Mouse (Mus musculus) forebrain, postnatal 0 days (tissue): ENCODE measurements around the gene Nup107. TPM values are rescaled to one million over a fixed set of nuclear protein-coding genes. Genes with fewer than 3 reads are reported as not detected.

Experiments used
- ATAC-seq: fragments of 200-750 bp; cut with Nextera tagmentation; 2 replicates; pipeline ENCODE4 v1.8.0; 2017; ENCODE audit warnings: mild to moderate bottlenecking, moderate library complexity
- DNase-seq: peaks from one replicate; pipeline ENCODE4 v3.0.0-alpha.2; 2015
- H3K27ac ChIP-seq: fragments of 300-500 bp; sonication (generic); 2 replicates; pipeline ENCODE4 v1.5.1; 2014; ENCODE audit warnings: low read depth, mild to moderate bottlenecking, antibody characterized with exemption, low read length, moderate library complexity, mixed read lengths
- H3K27me3 ChIP-seq: fragments of 300-500 bp; sonication (generic); 2 replicates; pipeline ENCODE4 v1.6.1; 2014; ENCODE audit warnings: mild to moderate bottlenecking, low read length, mixed read lengths; ENCODE audit not compliant: insufficient read depth
- H3K36me3 ChIP-seq: fragments of 300-500 bp; sonication (generic); 2 replicates; pipeline ENCODE4 v1.6.1; 2014; ENCODE audit warnings: mild to moderate bottlenecking, moderate library complexity; ENCODE audit not compliant: insufficient read depth
- H3K4me1 ChIP-seq: fragments of 300-500 bp; sonication (generic); 2 replicates; pipeline ENCODE4 v1.6.1; 2014; ENCODE audit warnings: antibody characterized with exemption; ENCODE audit not compliant: insufficient read depth
- H3K4me2 ChIP-seq: fragments of 300-500 bp; sonication (generic); 2 replicates; pipeline ENCODE4 v1.6.1; 2014; ENCODE audit warnings: low read depth, mild to moderate bottlenecking, moderate library complexity
- H3K4me3 ChIP-seq: fragments of 300-500 bp; sonication (generic); 2 replicates; pipeline ENCODE4 v1.5.1; 2014; ENCODE audit warnings: low read depth, low read length, mixed read lengths
- H3K9ac ChIP-seq: fragments of 300-500 bp; sonication (generic); 2 replicates; pipeline ENCODE4 v1.6.1; 2014; ENCODE audit warnings: mild to moderate bottlenecking
- H3K9me3 ChIP-seq: fragments of 300-500 bp; sonication (generic); 2 replicates; pipeline ENCODE4 v1.6.1; 2016; ENCODE audit warnings: low read length
- CTCF ChIP-seq: sonication (generic); IDR thresholded peaks from 2 replicates; pipeline ENCODE4 v1.5.1; 2016; ENCODE audit warnings: antibody characterized with exemption, control low read depth, low read depth
- WGBS: fragments of 180-500 bp; shearing (Covaris S2); extraction: QIAGEN DNeasy Blood & Tissue Kit; methylation state at CpG from one replicate; pipeline ENCODE4 v1.1.7; 2014; 5-methylcytosine and 5-hydroxymethylcytosine counted together
- polyA plus RNA-seq: library from polyadenylated mRNA; unstranded; fragments of >200 nt; fragmentation: Nextera tagmentation; extraction: Ambion mirVana; gene quantifications from 2 replicates; pipeline ENCODE4 v1.2.1, GENCODE M21; 2015
- total RNA-seq: library from RNA; depleted of rRNA; stranded (reverse); fragments of >200 nt; gene quantifications from 2 replicates; pipeline ENCODE4 v1.2.3, GENCODE M21; 2014; rRNA removed

Gene Nup107
- total RNA-seq (28.0 and 38.8 TPM in 2 replicates), polyA plus RNA-seq (22.0 and 27.1 TPM in 2 replicates)

DNA sequence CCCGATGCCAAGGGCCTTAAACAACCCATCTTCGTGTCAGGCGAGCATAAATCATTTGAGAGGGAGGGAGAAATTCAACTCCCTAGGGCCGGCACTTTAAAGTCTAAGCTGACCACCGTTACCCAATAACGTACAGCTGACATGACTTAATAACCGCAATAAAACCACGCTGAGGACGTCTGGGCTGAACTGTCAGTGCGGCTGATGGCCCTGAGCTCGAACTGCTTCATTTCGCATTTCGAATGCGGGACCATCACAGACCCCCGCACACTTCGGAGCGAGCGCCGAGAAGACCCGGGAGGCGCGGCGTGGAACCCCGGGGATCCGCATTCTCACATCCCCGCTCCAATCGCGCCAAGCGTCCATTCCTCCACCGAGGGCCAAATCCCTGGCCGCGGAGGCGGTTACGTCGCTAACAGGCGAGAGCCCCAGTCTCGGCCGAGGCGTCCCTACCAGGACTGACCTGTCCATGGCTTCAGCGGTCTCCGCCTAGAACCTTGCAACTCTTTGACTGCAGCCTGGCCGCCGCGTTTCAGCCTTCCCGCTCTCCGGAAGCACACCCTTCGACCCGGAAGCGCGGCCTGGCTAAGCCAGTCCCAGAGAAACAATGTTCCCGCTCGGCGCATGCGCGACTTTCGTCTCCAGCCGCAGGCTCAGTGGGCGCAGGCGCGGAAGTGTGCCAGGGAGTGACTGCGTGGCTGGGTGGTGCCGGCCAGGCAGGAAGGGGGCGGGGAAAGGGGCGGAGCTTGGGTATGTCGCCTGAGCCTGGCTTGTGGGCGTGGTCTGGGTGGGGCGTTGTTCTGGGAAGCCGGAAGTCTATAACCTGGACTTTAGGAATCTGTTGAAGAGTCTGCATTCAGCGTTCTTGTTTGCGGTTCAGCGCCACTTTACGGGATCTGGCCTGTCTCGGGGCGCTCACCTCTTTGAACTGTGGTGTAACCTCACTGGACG is at the start of gene Nup107:
Nup107 (minus strand) TSS at position 565 of the 951 bp plus-strand sequence.
- Histone ChIP-seq H3K36me3 (0 out of 2 replicates have a peak, but pooled peaks cover 2% of the 10 kb centered on the region), H3K9ac (peak within 1 kb of the TSS; percentile 73), H3K4me1 (peaks cover 7% of the 10 kb centered on the region), H3K27me3 (no peaks in the 10 kb centered on the region), H3K4me3 (peak within 1 kb of the TSS; percentile 72), H3K9me3 (no peaks in the 10 kb centered on the region), H3K27ac (peak within 1 kb of the TSS; percentile 58), H3K4me2 (peak within 1 kb of the TSS; percentile 60)
- peak; percentile 97 for ATAC-seq
- peak; percentile 100 for DNase-seq
- 2% methylated on average over 75 of the region's 75 CpGs for WGBS
- TF ChIP-seq CTCF = no peak

DNA sequence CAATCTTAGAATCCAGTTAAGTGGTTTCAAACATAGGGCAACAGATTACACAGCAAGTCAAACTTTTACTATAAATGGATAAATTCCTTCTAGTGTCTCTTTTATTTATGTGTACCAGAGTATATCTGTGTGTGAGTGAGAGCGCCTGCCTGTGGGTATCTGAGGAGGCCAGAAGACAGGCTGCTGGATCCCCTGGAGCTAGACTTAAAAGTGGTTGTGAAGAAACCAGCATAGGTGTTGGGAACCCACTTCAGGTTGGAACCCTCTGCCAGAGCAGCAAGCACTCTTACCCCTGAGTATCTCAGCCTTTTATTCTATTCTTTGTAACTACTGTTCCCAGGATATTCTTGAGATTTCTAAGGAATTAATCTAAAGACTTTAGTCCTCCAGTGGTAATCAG is 49.3 kb upstream of the Nup107 start:
- Histone ChIP-seq H3K4me1 (peaks cover 8% of the 10 kb centered on the region), H3K27me3 (no peaks in the 10 kb centered on the region), H3K36me3 (no peaks in the 10 kb centered on the region), H3K9ac (no peak overlapping the region), H3K4me2 (no peak overlapping the region), H3K27ac (no peak overlapping the region), H3K4me3 (no peak overlapping the region), H3K9me3 (no peaks in the 10 kb centered on the region)
- DNase-seq (no peak), ATAC-seq (no peak)
- 94% methylated on average over 1 of the region's 1 CpGs for WGBS
- no peak for TF ChIP-seq CTCF

DNA sequence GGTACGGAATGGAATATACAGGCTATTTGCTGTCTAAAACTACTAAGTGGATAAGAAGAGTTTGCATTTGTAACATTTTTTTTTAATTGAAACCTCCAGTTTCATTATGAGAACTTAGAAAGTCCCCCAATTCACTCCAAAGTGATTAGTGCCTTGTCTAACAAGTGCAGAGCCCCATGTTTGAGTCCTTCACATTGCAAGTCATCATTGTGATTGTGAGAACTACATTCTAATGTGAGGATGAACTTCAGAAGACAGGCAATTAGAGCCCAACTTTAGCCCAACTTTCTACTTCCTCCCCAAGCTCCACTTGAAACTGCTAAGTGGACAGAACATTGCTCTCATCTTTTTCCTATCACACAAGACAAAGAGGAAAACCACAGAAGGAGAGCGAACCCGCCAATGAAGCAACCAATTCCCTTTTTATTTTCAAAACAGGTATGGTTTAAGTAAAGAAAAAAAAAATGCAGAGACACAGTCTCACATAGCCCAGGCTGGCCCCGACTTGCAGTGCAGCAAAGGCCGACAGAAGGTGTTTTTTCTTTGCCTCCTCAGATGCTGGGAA is 48.0 kb upstream of the Nup107 start:
- no peaks in the 10 kb centered on the region for H3K27me3 ChIP-seq
- 92% methylated on average over 5 of the region's 5 CpGs for WGBS
- H3K4me3 ChIP-seq = no peak overlapping the region
- TF ChIP-seq CTCF = no peak
- no peak for DNase-seq
- no peak overlapping the region for H3K9ac ChIP-seq
- no peaks in the 10 kb centered on the region for H3K9me3 ChIP-seq
- H3K4me2 ChIP-seq = no peak overlapping the region
- peaks cover 3% of the 10 kb centered on the region; the same call in 1 of the 2 replicates for H3K4me1 ChIP-seq
- H3K36me3 ChIP-seq = no peaks in the 10 kb centered on the region
- no peak for ATAC-seq
- no peak overlapping the region for H3K27ac ChIP-seq

DNA sequence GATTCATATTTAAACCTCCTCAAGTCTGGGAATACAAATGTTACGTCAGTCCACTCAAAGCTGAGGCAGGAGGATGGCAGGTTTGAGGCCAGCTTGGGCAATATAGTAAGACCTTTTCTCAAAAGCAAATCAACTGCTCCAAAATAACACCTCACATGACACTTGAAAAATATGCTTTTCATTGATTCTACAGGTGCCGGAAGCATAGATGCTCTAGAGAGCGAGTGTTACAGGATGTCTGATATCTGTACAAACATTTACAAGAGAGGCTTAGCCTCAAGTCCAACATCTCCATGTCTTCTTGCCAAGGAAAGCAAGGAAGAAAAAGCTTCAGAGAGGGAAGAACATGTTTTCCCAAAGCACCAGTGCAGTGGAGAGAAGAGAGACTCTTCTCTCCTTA is 47.2 kb upstream of the Nup107 start:
- no peak overlapping the region for H3K27ac ChIP-seq
- H3K9ac ChIP-seq = no peak overlapping the region
- no peak overlapping the region for H3K4me3 ChIP-seq
- H3K27me3 ChIP-seq = no peaks in the 10 kb centered on the region
- DNase-seq (no peak), ATAC-seq (no peak)
- peaks cover 3% of the 10 kb centered on the region; the same call in 1 of the 2 replicates for H3K4me1 ChIP-seq
- no peak for TF ChIP-seq CTCF
- no peak overlapping the region for H3K4me2 ChIP-seq
- no peaks in the 10 kb centered on the region for H3K9me3 ChIP-seq
- WGBS = 90% methylated on average over 3 of the region's 3 CpGs
- no peaks in the 10 kb centered on the region for H3K36me3 ChIP-seq

DNA sequence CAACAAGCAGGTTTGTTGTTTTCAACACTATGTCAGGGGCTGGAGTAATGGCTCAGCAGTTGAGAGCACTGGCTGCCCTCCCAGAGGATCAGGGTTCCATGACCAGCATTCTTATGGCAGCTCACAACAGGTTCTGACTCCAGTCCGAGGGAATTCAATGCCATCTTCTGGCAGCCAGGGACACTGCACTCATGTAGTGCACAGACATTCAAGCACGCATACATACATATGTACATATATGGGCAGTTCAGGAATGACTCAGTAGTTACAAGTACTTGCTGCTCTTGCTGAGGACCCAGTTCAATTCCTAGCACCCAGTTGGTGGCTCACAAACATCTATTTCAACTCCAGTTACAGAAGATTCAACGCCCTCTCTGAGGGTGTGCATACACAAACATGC is 46.4 kb upstream of the Nup107 start:
- 89% methylated on average over 3 of the region's 3 CpGs for WGBS
- Histone ChIP-seq H3K4me3 (no peak overlapping the region), H3K4me2 (no peak overlapping the region), H3K27ac (no peak overlapping the region), H3K36me3 (no peaks in the 10 kb centered on the region), H3K9ac (no peak overlapping the region), H3K27me3 (no peaks in the 10 kb centered on the region), H3K4me1 (no peaks in the 10 kb centered on the region; the same call in 1 of the 2 replicates), H3K9me3 (no peaks in the 10 kb centered on the region)
- TF ChIP-seq CTCF = peak; percentile 37; the same call in 1 of the 2 replicates
- ATAC-seq (no peak), DNase-seq (no peak)

DNA sequence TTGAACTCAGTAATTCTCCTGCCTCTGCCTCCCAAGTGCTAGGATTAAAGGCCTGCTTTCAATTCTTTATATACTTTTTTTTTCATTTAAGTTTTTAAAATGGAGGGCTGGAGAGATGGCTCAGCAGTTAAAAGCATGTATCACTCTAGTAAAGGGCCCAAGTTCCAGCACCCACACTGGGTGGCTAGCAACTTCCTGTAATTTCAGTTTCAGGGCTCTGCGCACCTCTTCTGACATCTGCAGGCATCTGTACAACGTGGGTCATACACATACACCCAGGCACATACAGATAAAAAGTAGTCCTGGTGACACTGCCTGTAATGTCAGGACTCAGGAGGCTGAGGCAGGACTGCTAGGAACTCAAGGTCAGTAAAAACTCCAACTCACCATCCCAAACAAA is 43.8 kb upstream of the Nup107 start:
- no peaks in the 10 kb centered on the region for H3K36me3 ChIP-seq
- no peaks in the 10 kb centered on the region for H3K27me3 ChIP-seq
- no peak for ATAC-seq
- H3K4me1 ChIP-seq = no peaks in the 10 kb centered on the region
- WGBS = 86% methylated on average over 2 of the region's 2 CpGs
- no peak overlapping the region for H3K9ac ChIP-seq
- no peak overlapping the region for H3K4me2 ChIP-seq
- DNase-seq = no peak
- H3K4me3 ChIP-seq = no peak overlapping the region
- TF ChIP-seq CTCF = no peak
- H3K9me3 ChIP-seq = no peaks in the 10 kb centered on the region
- no peak overlapping the region for H3K27ac ChIP-seq

DNA sequence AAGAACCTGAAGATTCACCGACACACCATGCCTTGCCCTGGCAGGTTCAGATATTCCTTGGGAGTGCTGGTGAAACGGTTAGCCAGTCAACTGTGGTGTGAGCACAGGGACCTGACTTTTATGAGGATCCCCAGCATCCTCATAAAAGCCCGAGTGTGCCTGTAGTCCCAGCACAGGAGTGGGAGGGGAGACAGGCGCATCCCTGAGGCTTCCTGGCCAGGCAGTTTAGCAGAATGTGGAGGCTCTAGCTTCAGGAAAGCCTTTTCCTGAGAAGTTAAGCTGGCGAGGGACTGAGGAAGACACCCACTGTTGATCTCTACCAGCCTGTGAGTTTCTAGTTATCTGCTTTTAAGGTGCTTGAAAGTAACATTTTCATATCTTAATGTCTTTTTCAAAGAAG is 42.9 kb upstream of the Nup107 start:
- DNase-seq (no peak), ATAC-seq (no peak)
- no peaks in the 10 kb centered on the region for H3K9me3 ChIP-seq
- H3K4me3 ChIP-seq = no peak overlapping the region
- no peak overlapping the region for H3K9ac ChIP-seq
- WGBS = 70% methylated on average over 5 of the region's 5 CpGs
- H3K27me3 ChIP-seq = no peaks in the 10 kb centered on the region
- H3K4me1 ChIP-seq = no peaks in the 10 kb centered on the region
- no peak overlapping the region for H3K27ac ChIP-seq
- H3K4me2 ChIP-seq = no peak overlapping the region
- TF ChIP-seq CTCF = no peak
- H3K36me3 ChIP-seq = no peaks in the 10 kb centered on the region
